Mouse (Mus musculus): ENCODE measurements around the gene Ffar4.

- no peak for TF ChIP-seq GABPA (IDR thresholded peaks at IDR 0.05; ENCODE audit: low read depth, low read length)
- TF ChIP-seq BHLHE40 (IDR thresholded peaks at IDR 0.05; ENCODE audit: borderline replicate concordance, low read depth, low read length), result no peak
- TF ChIP-seq TBP (IDR thresholded peaks at IDR 0.05; ENCODE audit: low read depth, low read length), result no peak
- no peak for TF ChIP-seq CTCF (IDR thresholded peaks at IDR 0.05 in 2 of 3, conservative IDR thresholded peaks at IDR 0.05 in 1 of 3; ENCODE audit: control insufficient read depth in 1 of 3, insufficient read depth in 1 of 3, low read depth in 2 of 3, low read length in 3 of 3, poor library complexity in 1 of 3, severe bottlenecking in 1 of 3)
- no peak for TF ChIP-seq MAFK (IDR thresholded peaks at IDR 0.05; ENCODE audit: borderline replicate concordance, low read depth, low read length)
- TF ChIP-seq EP300 (IDR thresholded peaks at IDR 0.05; ENCODE audit: low read depth in 1 of 2, low read length in 2 of 2), result no peak
- no peak for TF ChIP-seq NRF1 (IDR thresholded peaks at IDR 0.05; ENCODE audit: insufficient read depth, low read depth, low read length, poor library complexity, severe bottlenecking)
- no peak for TF ChIP-seq MEF2A (IDR thresholded peaks at IDR 0.05; ENCODE audit: extremely low read depth, insufficient replicate concordance, low read depth, low read length, poor library complexity, severe bottlenecking)
- TF ChIP-seq ETS1 (IDR thresholded peaks at IDR 0.05; ENCODE audit: low read depth, low read length), result no peak
- no peak for TF ChIP-seq ZC3H11A (IDR thresholded peaks at IDR 0.05; ENCODE audit: low read depth, low read length)
- no peak for TF ChIP-seq ELF1 (IDR thresholded peaks at IDR 0.05; ENCODE audit: low read depth, low read length)
- TF ChIP-seq POLR2A (IDR thresholded peaks at IDR 0.05; ENCODE audit: control insufficient read depth in 1 of 2, insufficient read depth in 1 of 2, low read depth in 1 of 2, low read length in 2 of 2, poor library complexity in 1 of 2), result no peak
- no peak for TF ChIP-seq MAX (IDR thresholded peaks at IDR 0.05; ENCODE audit: low read length)
- no peak for TF ChIP-seq NELFE (IDR thresholded peaks at IDR 0.05; ENCODE audit: low read depth, low read length)
Measured at GRCm38 (mm10) chr19:38085841-38086240, 11.0 kb upstream of the Ffar4 start.
